Mouse (Mus musculus) intestine, embryonic 16.5 days (tissue): ENCODE data around the gene Acoxl. TPM values are rescaled to one million over a fixed set of nuclear protein-coding genes. Genes with fewer than 3 reads are reported as not detected.

Source experiments
- ATAC-seq: fragments of 200-750 bp; cut with Nextera tagmentation; 2 replicates; pipeline ENCODE4 v1.8.0; 2017; ENCODE audit warnings: moderate TSS enrichment, moderate library complexity
- H3K27ac ChIP-seq: fragments of 300-500 bp; sonication (generic); 2 replicates; pipeline ENCODE4 v1.5.1; 2014; ENCODE audit warnings: mild to moderate bottlenecking, low read length
- H3K27me3 ChIP-seq: fragments of 300-500 bp; sonication (generic); replicated peaks from 2 replicates; pipeline ENCODE4 v1.6.1; 2014; ENCODE audit warnings: low read length, control low read depth, mixed read lengths; ENCODE audit not compliant: control insufficient read depth, insufficient read depth
- H3K36me3 ChIP-seq: fragments of 300-500 bp; sonication (generic); 2 replicates; pipeline ENCODE4 v1.6.1; 2014; ENCODE audit warnings: low read length, control low read depth; ENCODE audit not compliant: control insufficient read depth, insufficient read depth
- H3K4me1 ChIP-seq: fragments of 300-500 bp; sonication (generic); 2 replicates; pipeline ENCODE4 v1.6.1; 2014; ENCODE audit warnings: low read length, control low read depth, mixed read lengths; ENCODE audit not compliant: control insufficient read depth, insufficient read depth
- H3K4me2 ChIP-seq: fragments of 300-500 bp; sonication (generic); 2 replicates; pipeline ENCODE4 v1.6.1; 2014; ENCODE audit warnings: low read depth, low read length, control low read depth
- H3K4me3 ChIP-seq: fragments of 300-500 bp; sonication (generic); 2 replicates; pipeline ENCODE4 v1.5.1; 2014; ENCODE audit warnings: mild to moderate bottlenecking, low read length
- H3K9ac ChIP-seq: fragments of 300-500 bp; sonication (generic); 2 replicates; pipeline ENCODE4 v1.6.1; 2014; ENCODE audit warnings: low read depth, low read length
- H3K9me3 ChIP-seq: fragments of 300-500 bp; sonication (generic); 2 replicates; pipeline ENCODE4 v1.6.1; 2016; ENCODE audit warnings: low read length, control low read depth; ENCODE audit not compliant: control insufficient read depth
- WGBS: fragments of 180-500 bp; shearing (Covaris S2); extraction: QIAGEN DNeasy Blood & Tissue Kit; methylation state at CpG from one replicate; pipeline ENCODE4 v1.1.7; 2014; 5-methylcytosine and 5-hydroxymethylcytosine counted together
- polyA plus RNA-seq: library from polyadenylated mRNA; unstranded; fragments of >200 nt; fragmentation: Nextera tagmentation; extraction: Ambion mirVana; gene quantifications from 2 replicates; pipeline ENCODE4 v1.2.1, GENCODE M21; 2015

Acoxl gene
- polyA plus RNA-seq, 1 experiment from 2014 or later = 0.10 TPM

GRCm38 (mm10) chr2:127927452-127928273 is 89.0 kb downstream of the Acoxl start:
- H3K36me3 ChIP-seq = no peaks in the 10 kb centered on the region
- WGBS = 37% methylated on average over 15 of the region's 15 CpGs
- H3K27ac ChIP-seq = no peak overlapping the region
- no peaks in the 10 kb centered on the region for H3K9me3 ChIP-seq
- H3K27me3 ChIP-seq = no peaks in the 10 kb centered on the region
- peak; percentile 44; the same call in 1 of the 2 replicates for ATAC-seq
- H3K9ac ChIP-seq = no peak overlapping the region
- H3K4me1 ChIP-seq = 0 out of 2 replicates have a peak, but pooled peaks cover 2% of the 10 kb centered on the region
- no peak overlapping the region for H3K4me2 ChIP-seq
- no peak overlapping the region for H3K4me3 ChIP-seq

- no peak for ATAC-seq
- H3K9me3 ChIP-seq = no peaks in the 10 kb centered on the region
Observed at GRCm38 (mm10) chr2:127928279-127928678, 89.6 kb downstream of the Acoxl start.

GRCm38 (mm10) chr2:127928871-127929270 is 90.2 kb downstream of the Acoxl start:
- Histone ChIP-seq H3K9me3 (no peaks in the 10 kb centered on the region), H3K4me1 (0 out of 2 replicates have a peak, but pooled peaks cover 2% of the 10 kb centered on the region), H3K36me3 (no peaks in the 10 kb centered on the region), H3K4me3 (no peak overlapping the region), H3K27ac (no peak overlapping the region), H3K9ac (no peak overlapping the region), H3K4me2 (no peak overlapping the region), H3K27me3 (no peaks in the 10 kb centered on the region)
- WGBS = 50% methylated on average over 4 of the region's 4 CpGs
- no peak for ATAC-seq

More at GRCm38 (mm10) chr2:127928279-127928678, 89.6 kb downstream of the Acoxl start:
- WGBS = 39% methylated on average over 5 of the region's 5 CpGs
- Histone ChIP-seq H3K27me3 (no peaks in the 10 kb centered on the region), H3K4me1 (0 out of 2 replicates have a peak, but pooled peaks cover 2% of the 10 kb centered on the region), H3K4me3 (no peak overlapping the region), H3K4me2 (no peak overlapping the region), H3K27ac (no peak overlapping the region), H3K9ac (no peak overlapping the region), H3K36me3 (no peaks in the 10 kb centered on the region)

- no peaks in the 10 kb centered on the region for H3K9me3 ChIP-seq
- no peak for ATAC-seq
- no peak overlapping the region for H3K9ac ChIP-seq
- 0 out of 2 replicates have a peak, but pooled peaks cover 2% of the 10 kb centered on the region for H3K4me1 ChIP-seq
- H3K27me3 ChIP-seq = no peaks in the 10 kb centered on the region
- no peak overlapping the region for H3K4me2 ChIP-seq
- no peak overlapping the region for H3K27ac ChIP-seq
- H3K4me3 ChIP-seq = no peak overlapping the region
- H3K36me3 ChIP-seq = no peaks in the 10 kb centered on the region
- WGBS = 67% methylated on average over 6 of the region's 6 CpGs
Observed at GRCm38 (mm10) chr2:127929939-127930715, 91.5 kb downstream of the Acoxl start.

GRCm38 (mm10) chr2:127931576-127931975 is 92.9 kb downstream of the Acoxl start:
- no peak overlapping the region for H3K27ac ChIP-seq
- H3K4me1 ChIP-seq = 0 out of 2 replicates have a peak, but pooled peaks cover 2% of the 10 kb centered on the region
- H3K4me2 ChIP-seq = no peak overlapping the region
- no peak overlapping the region for H3K4me3 ChIP-seq
- no peaks in the 10 kb centered on the region for H3K27me3 ChIP-seq
- H3K9me3 ChIP-seq = no peaks in the 10 kb centered on the region
- no peak overlapping the region for H3K9ac ChIP-seq
- no peak for ATAC-seq
- H3K36me3 ChIP-seq = no peaks in the 10 kb centered on the region
- 77% methylated on average over 4 of the region's 4 CpGs for WGBS

GRCm38 (mm10) chr2:127933531-127933931 is 94.9 kb downstream of the Acoxl start:
- Histone ChIP-seq H3K4me1 (no peaks in the 10 kb centered on the region), H3K27me3 (no peaks in the 10 kb centered on the region), H3K4me3 (no peak overlapping the region), H3K9me3 (no peaks in the 10 kb centered on the region), H3K4me2 (no peak overlapping the region), H3K36me3 (no peaks in the 10 kb centered on the region), H3K27ac (no peak overlapping the region), H3K9ac (no peak overlapping the region)
- 83% methylated on average over 3 of the region's 3 CpGs for WGBS
- ATAC-seq = no peak

- WGBS = 94% methylated on average over 3 of the region's 3 CpGs
- no peak for ATAC-seq
- no peak overlapping the region for H3K27ac ChIP-seq
- no peaks in the 10 kb centered on the region for H3K4me1 ChIP-seq
- H3K4me2 ChIP-seq = no peak overlapping the region
- H3K36me3 ChIP-seq = no peaks in the 10 kb centered on the region
- H3K27me3 ChIP-seq = no peaks in the 10 kb centered on the region
- H3K9me3 ChIP-seq = no peaks in the 10 kb centered on the region
- no peak overlapping the region for H3K9ac ChIP-seq
- no peak overlapping the region for H3K4me3 ChIP-seq
Observed at GRCm38 (mm10) chr2:127937079-127937478, 98.4 kb downstream of the Acoxl start.

GRCm38 (mm10) chr2:127939206-127939605 is 100.5 kb downstream of the Acoxl start:
- H3K36me3 ChIP-seq = no peaks in the 10 kb centered on the region
- ATAC-seq = no peak
- H3K9ac ChIP-seq = no peak overlapping the region
- H3K27me3 ChIP-seq = no peaks in the 10 kb centered on the region
- no peak overlapping the region for H3K27ac ChIP-seq
- 86% methylated on average over 2 of the region's 2 CpGs for WGBS
- no peak overlapping the region for H3K4me3 ChIP-seq
- no peaks in the 10 kb centered on the region for H3K4me1 ChIP-seq
- H3K4me2 ChIP-seq = no peak overlapping the region
- H3K9me3 ChIP-seq = no peaks in the 10 kb centered on the region

GRCm38 (mm10) chr2:127960579-127960978 is 121.9 kb downstream of the Acoxl start:
- Histone ChIP-seq H3K4me3 (no peak overlapping the region), H3K36me3 (no peaks in the 10 kb centered on the region), H3K9ac (no peak overlapping the region), H3K9me3 (no peaks in the 10 kb centered on the region), H3K4me2 (no peak overlapping the region), H3K27ac (no peak overlapping the region), H3K4me1 (peaks cover 3% of the 10 kb centered on the region; the same call in 1 of the 2 replicates), H3K27me3 (no peaks in the 10 kb centered on the region)
- ATAC-seq = no peak
- 30% methylated on average over 6 of the region's 6 CpGs for WGBS
